7 mouse cellular contexts compared by ENCODE assay signal in the genomic region with DNA sequence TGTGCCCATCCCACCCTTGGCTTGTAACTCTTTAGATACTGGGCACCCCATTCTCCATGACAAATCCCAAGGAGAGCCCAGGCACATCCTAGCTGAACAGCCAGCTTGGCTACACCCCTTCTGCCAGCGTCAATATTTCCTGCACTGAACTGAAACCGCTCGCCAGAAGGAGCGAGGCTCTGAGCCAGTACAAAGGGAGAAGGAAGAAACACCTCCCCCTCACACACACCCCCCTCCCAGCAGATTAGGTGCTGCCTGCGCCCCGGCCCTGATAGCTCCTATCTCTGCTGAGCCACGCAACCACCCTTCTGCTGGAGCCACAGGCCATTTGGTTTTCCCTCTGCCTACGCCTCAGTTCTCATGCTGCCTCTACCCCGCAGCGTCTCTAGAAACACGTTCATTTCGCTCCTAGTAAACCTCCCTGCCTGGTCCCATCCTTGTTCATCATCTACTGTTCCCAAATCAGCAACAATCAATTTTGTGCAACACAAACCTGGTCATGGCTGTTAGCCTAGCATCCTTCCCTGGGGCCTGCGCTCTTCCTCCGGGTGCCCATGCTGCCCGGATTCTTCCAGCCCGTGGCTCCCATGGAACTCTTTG. TPM values are rescaled to one million over a fixed set of nuclear protein-coding genes. Genes with fewer than 3 reads are reported as not detected.
A peak's percentile ranks its signal among the peaks of the same experiment; 100 is the strongest.
DNase-seq lines count a peak whose midpoint lies in the region; ATAC-seq and TF ChIP-seq lines count a peak whose summit lies in the region.

No protein-coding gene starts in this region.

- H3K4me2 ChIP-seq in intestine, postnatal 0 days (replicated peaks; ENCODE audit: low read depth) = peak overlapping the region; percentile 78
- H3K4me2 ChIP-seq in liver, embryonic 11.5 days = peak overlapping the region; percentile 87
- H3K4me2 ChIP-seq in midbrain, postnatal 0 days (ENCODE audit: low read depth, low read length, poor library complexity, severe bottlenecking) = peak overlapping the region; percentile 87

- H3K27me3 ChIP-seq in intestine, postnatal 0 days (replicated peaks; ENCODE audit: control insufficient read depth, insufficient read depth, low read length) = peaks cover 13% of the 10 kb centered on the region
- no peaks in the 10 kb centered on the region for H3K27me3 ChIP-seq in liver, embryonic 11.5 days (replicated peaks; ENCODE audit: control insufficient read depth, insufficient read depth, low read length)
- no peaks in the 10 kb centered on the region for H3K27me3 ChIP-seq in midbrain, postnatal 0 days (ENCODE audit: insufficient read depth, low read length)

- H3K9ac ChIP-seq in intestine, postnatal 0 days (ENCODE audit: low read depth, low read length) = no peak overlapping the region
- H3K9ac ChIP-seq in liver, embryonic 11.5 days (ENCODE audit: low read depth, low read length) = peak overlapping the region; percentile 77
- H3K9ac ChIP-seq in midbrain, postnatal 0 days (replicated peaks; ENCODE audit: low read length, poor library complexity, severe bottlenecking) = peak overlapping the region; percentile 56

- H3K27ac ChIP-seq in bone marrow, adult 2 months (ENCODE audit: control insufficient read depth, insufficient read depth, low read depth, low read length, poor library complexity) = peak overlapping the region; percentile 82
- H3K27ac ChIP-seq in intestine, postnatal 0 days (ENCODE audit: low read depth, low read length) = no peak overlapping the region
- peak overlapping the region; percentile 89 for H3K27ac ChIP-seq in liver, embryonic 11.5 days (ENCODE audit: low read depth, low read length)
- H3K27ac ChIP-seq in midbrain, postnatal 0 days (ENCODE audit: low read depth, low read length) = peak overlapping the region; percentile 65

- H3K36me3 ChIP-seq in intestine, postnatal 0 days (ENCODE audit: control insufficient read depth, insufficient read depth) = no peaks in the 10 kb centered on the region
- no peaks in the 10 kb centered on the region for H3K36me3 ChIP-seq in liver, embryonic 11.5 days (ENCODE audit: control insufficient read depth, insufficient read depth, low read length)
- no peaks in the 10 kb centered on the region for H3K36me3 ChIP-seq in midbrain, postnatal 0 days (ENCODE audit: insufficient read depth, low read length)

- TF ChIP-seq CTCF in bone marrow, adult 2 months (IDR thresholded peaks at IDR 0.05; ENCODE audit: control insufficient read depth, insufficient read depth, low read length) = no peak
- no peak for TF ChIP-seq CTCF in intestine, postnatal 0 days (IDR thresholded peaks at IDR 0.05; ENCODE audit: low read depth)
- no peak for TF ChIP-seq CTCF in midbrain, postnatal 0 days (IDR thresholded peaks at IDR 0.05)

- no peaks in the 10 kb centered on the region; the same call in none of the 2 replicates for H3K4me1 ChIP-seq in bone marrow, adult 2 months (ENCODE audit: control insufficient read depth, insufficient read depth, low read length)
- H3K4me1 ChIP-seq in intestine, postnatal 0 days (replicated peaks; ENCODE audit: control insufficient read depth, insufficient read depth, low read length) = no peaks in the 10 kb centered on the region
- peaks cover 26% of the 10 kb centered on the region for H3K4me1 ChIP-seq in liver, embryonic 11.5 days (replicated peaks; ENCODE audit: control insufficient read depth, insufficient read depth, low read length)
- peaks cover 25% of the 10 kb centered on the region for H3K4me1 ChIP-seq in midbrain, postnatal 0 days (ENCODE audit: insufficient read depth, low read length)

- no peaks in the 10 kb centered on the region for H3K9me3 ChIP-seq in intestine, postnatal 0 days (ENCODE audit: control insufficient read depth)
- H3K9me3 ChIP-seq in liver, embryonic 11.5 days (ENCODE audit: control insufficient read depth, low read length) = no peaks in the 10 kb centered on the region
- H3K9me3 ChIP-seq in midbrain, postnatal 0 days (ENCODE audit: low read length) = no peaks in the 10 kb centered on the region

- TF ChIP-seq POLR2A in bone marrow, adult 2 months (IDR thresholded peaks at IDR 0.05; ENCODE audit: borderline replicate concordance, control insufficient read depth, low read depth, low read length) = peak; percentile 28; the same call in 1 of the 2 replicates

- DNase-seq in cerebellum, adult 9-10 months = peak; percentile 67
- peak; percentile 98 for DNase-seq in heart, adult 11 months
- peak; percentile 71 for DNase-seq in liver, embryonic 11.5 days (ENCODE audit: low spot score)
- peak; percentile 51 for DNase-seq in midbrain, postnatal 0 days (ENCODE audit: low spot score)
- DNase-seq in gastrocnemius, adult 18-20 months (ENCODE audit: low spot score) = no peak

- peak overlapping the region; percentile 98 for H3K4me3 ChIP-seq in bone marrow, adult 2 months (replicated peaks; ENCODE audit: control insufficient read depth, low read depth, low read length)
- H3K4me3 ChIP-seq in intestine, postnatal 0 days (ENCODE audit: low read depth, low read length) = peak overlapping the region; percentile 49
- H3K4me3 ChIP-seq in liver, embryonic 11.5 days (ENCODE audit: low read depth, low read length) = peak overlapping the region; percentile 74
- H3K4me3 ChIP-seq in midbrain, postnatal 0 days (ENCODE audit: low read depth, low read length) = peak overlapping the region; percentile 39

- WGBS in bone marrow, adult 2 months = 1% methylated on average over 16 of the region's 16 CpGs
- 10% methylated on average over 16 of the region's 16 CpGs for WGBS in intestine, postnatal 0 days
- 2% methylated on average over 16 of the region's 16 CpGs for WGBS in liver, embryonic 11.5 days
- WGBS in midbrain, postnatal 0 days = 4% methylated on average over 16 of the region's 16 CpGs

- ATAC-seq in intestine, postnatal 0 days = no peak
- ATAC-seq in liver, embryonic 11.5 days (replicated peaks; ENCODE audit: low FRiP score) = peak; percentile 93
- peak; percentile 25; the same call in 1 of the 2 replicates for ATAC-seq in midbrain, postnatal 0 days (ENCODE audit: low FRiP score)

RNA-seq across cellular contexts. Expression of gene Parvb, which starts 0.6 kb away (rescaled TPM):
- 85.2 and 120 TPM in 2 replicates for polyA plus RNA-seq in bone marrow, adult 2 months (2011; ENCODE audit: insufficient read depth, insufficient read length, low replicate concordance, missing spikeins)
- polyA plus RNA-seq in intestine, postnatal 0 days (2015; fragmentation: Nextera tagmentation; extraction: Ambion mirVana) = 2.6 and 2.8 TPM in 2 replicates
- polyA plus RNA-seq in liver, embryonic 11.5 days (2014; fragmentation: Nextera tagmentation; extraction: Ambion mirVana) = 13.9 and 15.4 TPM in 2 replicates
- 9.6 and 14.0 TPM in 2 replicates for total RNA-seq in midbrain, postnatal 0 days (2014; rRNA removed)
- 4.3 and 5.8 TPM in 2 replicates for polyA plus RNA-seq in midbrain, postnatal 0 days (2015; fragmentation: Nextera tagmentation; extraction: Ambion mirVana)
- total RNA-seq in gastrocnemius, adult 18-20 months (2021) = 10 to 100 TPM; 35.7 to 58.2 TPM

RNA-seq across cellular contexts. Expression of gene Samm50, which starts 39.2 kb away (rescaled TPM):
- polyA plus RNA-seq in bone marrow, adult 2 months (2011; ENCODE audit: insufficient read depth, insufficient read length, low replicate concordance, missing spikeins) = 24.7 and 37.1 TPM in 2 replicates
- 104 and 110 TPM in 2 replicates for polyA plus RNA-seq in intestine, postnatal 0 days (2015; fragmentation: Nextera tagmentation; extraction: Ambion mirVana)
- polyA plus RNA-seq in liver, embryonic 11.5 days (2014; fragmentation: Nextera tagmentation; extraction: Ambion mirVana) = 137 and 148 TPM in 2 replicates
- 38.9 and 39.7 TPM in 2 replicates for total RNA-seq in midbrain, postnatal 0 days (2014; rRNA removed)
- 88.1 and 90.9 TPM in 2 replicates for polyA plus RNA-seq in midbrain, postnatal 0 days (2015; fragmentation: Nextera tagmentation; extraction: Ambion mirVana)
- total RNA-seq in gastrocnemius, adult 18-20 months (2021) = 100 to 1,000 TPM; 174 to 210 TPM

Comparison
In these comparisons a context has a peak if more than half of its experiments do, and no peak if none do; other contexts are left out.
1. H3K4me3 ChIP-seq: peak in every context shown above with its lines; median percentile 98 in bone marrow, adult 2 months; 74 in liver, embryonic 11.5 days; 49 in intestine, postnatal 0 days; 39 in midbrain, postnatal 0 days.